Mouse (Mus musculus) right cerebral cortex, postnatal 25 days (tissue): ENCODE data around the gene Tns1.
A peak's percentile ranks its signal among the peaks of the same experiment; 100 is the strongest.
"Not testable (repeated sequence)": the region's sequence is repeated elsewhere in the genome, so short reads cannot be mapped to it uniquely, and the experiment has no call there.

Source experiments
- DNase-seq: peaks from one replicate; pipeline ENCODE4 v3.0.0; 2022

The Tns1 gene

GRCm38 (mm10) chr1:74124021-74124981 is at the start of gene Tns1:
TSS of gene Tns1 (minus strand) at chr1:74124449.
- no peak for DNase-seq

GRCm38 (mm10) chr1:74172722-74173121 is 48.5 kb upstream of the Tns1 start:
- no peak for DNase-seq

GRCm38 (mm10) chr1:74169721-74170120 is 45.5 kb upstream of the Tns1 start:
- no peak for DNase-seq

- DNase-seq, result no peak
Observed at GRCm38 (mm10) chr1:74167136-74167535, 42.9 kb upstream of the Tns1 start.

GRCm38 (mm10) chr1:74160036-74160435 is 35.8 kb upstream of the Tns1 start:
- no peak for DNase-seq

GRCm38 (mm10) chr1:74159613-74160012 is 35.4 kb upstream of the Tns1 start:
- DNase-seq, result not testable (repeated sequence)

GRCm38 (mm10) chr1:74156381-74156910 is 32.2 kb upstream of the Tns1 start:
- no peak for DNase-seq

GRCm38 (mm10) chr1:74155435-74156012 is 31.3 kb upstream of the Tns1 start:
- DNase-seq, result no peak

- DNase-seq, result no peak
Observed at GRCm38 (mm10) chr1:74153461-74154184, 29.4 kb upstream of the Tns1 start, which contains the start of gene Cxcr2. TSS of gene Cxcr2 (plus strand) at chr1:74153989.

- no peak for DNase-seq
Observed at GRCm38 (mm10) chr1:74151091-74151490, 26.8 kb upstream of the Tns1 start.

- no peak for DNase-seq
Observed at GRCm38 (mm10) chr1:74150101-74150500, 25.9 kb upstream of the Tns1 start.

- no peak for DNase-seq
Observed at GRCm38 (mm10) chr1:74149106-74149885, 25.0 kb upstream of the Tns1 start.

GRCm38 (mm10) chr1:74141781-74142180 is 17.5 kb upstream of the Tns1 start:
- no peak for DNase-seq

- DNase-seq, result no peak
Observed at GRCm38 (mm10) chr1:74139415-74139814, 15.2 kb upstream of the Tns1 start.

- DNase-seq, result no peak
Observed at GRCm38 (mm10) chr1:74135326-74135950, 11.2 kb upstream of the Tns1 start.

- no peak for DNase-seq
Observed at GRCm38 (mm10) chr1:74133954-74134353, 9.7 kb upstream of the Tns1 start.

- no peak for DNase-seq
Observed at GRCm38 (mm10) chr1:74132011-74132410, 7.8 kb upstream of the Tns1 start.

GRCm38 (mm10) chr1:74130883-74131659 is 6.8 kb upstream of the Tns1 start:
- no peak for DNase-seq

GRCm38 (mm10) chr1:74124991-74125552 is 823 bp upstream of the Tns1 start, which contains the start of gene Rufy4:
TSS of gene Rufy4 (plus strand) at chr1:74125541.
- peak; percentile 49 for DNase-seq

- DNase-seq, result no peak
Observed at GRCm38 (mm10) chr1:74123215-74123614, 1.0 kb downstream of the Tns1 start.
